Mouse (Mus musculus) G1E-ER4 (cell line): ENCODE data around the gene Lsp1. TPM values are rescaled to one million over a fixed set of nuclear protein-coding genes. Genes with fewer than 3 reads are reported as not detected.

Experiments used
- GATA1 ChIP-seq: IDR thresholded peaks from one replicate; pipeline ENCODE4 v1.8.0; 2012; ENCODE audit warnings: low read length, inconsistent platforms
- polyA plus RNA-seq: library from polyadenylated mRNA; stranded (reverse); fragments of >175 nt; gene quantifications from 2 replicates; pipeline ENCODE4 v1.2.3, GENCODE M21; 2012

Gene Lsp1
- polyA plus RNA-seq, 1 experiment: not detected

DNA sequence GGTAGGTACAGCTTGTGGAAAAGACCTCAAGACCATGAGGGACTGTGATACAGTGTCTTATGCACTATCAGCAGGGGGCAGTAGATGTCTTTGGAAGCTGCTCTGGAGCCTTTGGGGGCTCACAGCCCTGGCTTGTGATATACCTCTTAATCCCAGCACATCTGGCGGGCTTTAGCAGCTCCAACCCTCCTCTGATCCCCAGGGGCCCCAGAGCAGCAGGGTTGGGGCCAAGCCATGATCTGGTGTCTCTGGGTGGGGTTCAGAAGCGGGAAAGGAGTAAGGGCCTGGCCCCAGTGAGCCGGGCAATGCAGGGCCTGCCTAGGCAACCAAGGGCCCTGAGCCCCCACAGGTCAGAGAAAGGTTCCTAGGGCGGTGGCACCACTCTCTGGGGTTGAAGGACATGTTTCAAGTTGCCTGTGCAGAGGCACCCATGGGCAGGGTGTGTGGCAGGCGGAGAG is 19.9 kb upstream of the Lsp1 start:
- no peak for TF ChIP-seq GATA1

- TF ChIP-seq GATA1: no peak
Observed at GRCm38 (mm10) chr7:142441585-142441984, 19.0 kb upstream of the Lsp1 start, which contains the start of gene Tnni2. TSS of gene Tnni2 (plus strand) at chr7:142441808.

DNA sequence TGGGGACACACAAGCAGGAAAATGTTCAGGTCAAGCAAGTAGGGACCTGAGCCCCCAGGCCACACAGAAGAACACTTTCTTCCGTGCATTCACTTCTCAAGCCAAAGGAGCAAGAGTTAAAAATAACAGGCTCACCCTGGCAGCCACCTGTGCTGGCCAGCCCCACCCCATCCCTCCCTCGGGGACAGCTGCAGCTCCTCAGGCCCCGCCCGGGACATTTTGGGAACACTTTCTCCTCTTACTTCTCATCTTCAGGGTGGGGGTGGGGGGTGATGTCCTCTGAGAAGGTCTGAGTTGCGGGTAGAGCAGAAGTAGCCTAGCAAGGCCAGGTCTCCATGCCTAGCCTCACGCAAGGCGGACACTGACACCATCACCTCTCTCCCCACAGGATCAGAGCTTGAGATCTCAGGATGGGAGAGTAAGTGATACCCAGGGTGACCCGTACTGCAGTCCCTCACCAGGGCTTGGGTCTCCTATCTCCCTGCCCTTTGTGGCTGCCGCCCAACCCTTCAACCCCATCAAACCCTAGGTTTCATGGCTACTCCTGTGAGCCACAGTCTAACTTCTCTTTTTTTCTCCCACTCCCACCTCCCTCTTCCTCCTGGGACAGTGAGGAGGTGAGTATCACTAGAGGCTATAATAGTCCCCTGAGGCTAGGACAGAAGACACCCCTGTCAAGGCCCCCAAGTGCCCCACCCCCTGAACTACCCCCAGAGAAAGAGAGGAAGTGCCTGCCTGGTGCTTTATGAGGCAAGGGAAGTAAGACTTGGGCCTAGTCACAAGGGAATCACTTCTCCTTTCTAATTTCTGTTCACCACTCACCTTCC is 18.3 kb upstream of the Lsp1 start:
- TF ChIP-seq GATA1: no peak

DNA sequence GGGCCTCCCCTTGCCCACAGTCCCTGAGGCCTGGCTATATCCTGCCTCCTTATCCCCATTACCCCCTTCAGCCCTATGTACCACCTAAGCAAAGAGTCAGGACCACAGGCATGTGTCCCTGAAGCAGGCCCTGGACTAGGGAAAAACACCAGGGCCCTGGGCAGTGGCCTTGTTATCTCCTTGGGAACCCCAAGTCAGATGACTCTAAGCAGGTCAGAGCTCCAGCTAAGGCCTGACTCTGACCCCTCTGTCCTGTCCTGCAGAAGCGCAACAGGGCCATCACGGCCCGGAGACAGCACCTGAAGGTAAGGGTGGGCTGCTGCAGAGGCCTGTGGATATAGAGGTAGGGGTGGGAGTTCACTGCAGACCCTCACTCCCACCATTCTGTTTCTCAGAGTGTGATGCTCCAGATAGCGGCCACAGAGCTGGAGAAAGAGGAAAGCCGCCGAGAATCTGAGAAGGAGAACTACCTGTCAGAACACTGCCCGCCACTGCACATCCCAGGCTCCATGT is 17.6 kb upstream of the Lsp1 start:
- TF ChIP-seq GATA1: no peak

- no peak for TF ChIP-seq GATA1
Observed at GRCm38 (mm10) chr7:142443474-142443873, 17.1 kb upstream of the Lsp1 start.

GRCm38 (mm10) chr7:142444171-142444570 is 16.4 kb upstream of the Lsp1 start:
- TF ChIP-seq GATA1: no peak

DNA sequence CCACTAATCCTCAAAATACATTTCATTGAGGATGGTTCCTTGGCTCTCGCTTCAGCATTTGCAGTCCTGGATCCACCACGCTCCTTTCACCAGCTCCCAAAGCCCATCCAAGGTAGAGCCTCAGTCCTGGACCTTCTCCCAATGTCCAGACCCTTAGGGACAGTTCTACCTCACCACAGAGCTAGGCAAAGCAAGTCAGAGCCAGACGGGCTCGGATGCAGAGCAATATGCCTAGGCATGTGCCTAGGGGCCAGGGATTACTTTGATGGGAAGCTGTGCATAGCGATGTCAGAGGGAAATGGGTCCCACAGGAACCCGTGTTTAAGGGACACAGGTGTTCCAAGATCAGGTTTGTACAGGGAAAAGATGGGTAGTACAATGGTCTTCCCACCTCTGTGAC is 15.3 kb upstream of the Lsp1 start:
- no peak for TF ChIP-seq GATA1

- TF ChIP-seq GATA1: no peak
Observed at GRCm38 (mm10) chr7:142446264-142446663, 14.3 kb upstream of the Lsp1 start.

- no peak for TF ChIP-seq GATA1
Observed at GRCm38 (mm10) chr7:142449038-142449617, 11.5 kb upstream of the Lsp1 start.

GRCm38 (mm10) chr7:142454706-142455105 is 5.9 kb upstream of the Lsp1 start:
- TF ChIP-seq GATA1: no peak

DNA sequence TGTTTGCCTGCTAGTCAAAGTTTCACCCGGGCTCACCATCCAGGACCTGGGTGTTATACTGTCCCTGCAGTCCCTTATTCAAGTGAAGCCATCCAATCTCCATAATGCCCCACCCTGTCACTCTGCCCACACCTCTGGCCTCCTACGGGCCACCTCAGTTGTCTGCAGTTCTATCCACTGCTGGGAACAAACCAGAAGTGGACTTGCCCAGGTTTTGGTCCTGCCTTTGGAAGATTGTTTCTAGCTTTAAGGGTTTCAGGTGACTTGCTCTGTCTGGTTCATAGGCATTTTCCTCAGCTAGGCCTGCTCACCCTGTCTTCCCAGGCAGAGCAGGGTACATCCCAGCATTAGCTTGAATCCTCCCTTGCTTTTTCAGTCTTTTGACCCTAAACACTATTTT is 5.4 kb upstream of the Lsp1 start:
- TF ChIP-seq GATA1: no peak

- TF ChIP-seq GATA1: no peak
Observed at GRCm38 (mm10) chr7:142456806-142457205, 3.8 kb upstream of the Lsp1 start.

DNA sequence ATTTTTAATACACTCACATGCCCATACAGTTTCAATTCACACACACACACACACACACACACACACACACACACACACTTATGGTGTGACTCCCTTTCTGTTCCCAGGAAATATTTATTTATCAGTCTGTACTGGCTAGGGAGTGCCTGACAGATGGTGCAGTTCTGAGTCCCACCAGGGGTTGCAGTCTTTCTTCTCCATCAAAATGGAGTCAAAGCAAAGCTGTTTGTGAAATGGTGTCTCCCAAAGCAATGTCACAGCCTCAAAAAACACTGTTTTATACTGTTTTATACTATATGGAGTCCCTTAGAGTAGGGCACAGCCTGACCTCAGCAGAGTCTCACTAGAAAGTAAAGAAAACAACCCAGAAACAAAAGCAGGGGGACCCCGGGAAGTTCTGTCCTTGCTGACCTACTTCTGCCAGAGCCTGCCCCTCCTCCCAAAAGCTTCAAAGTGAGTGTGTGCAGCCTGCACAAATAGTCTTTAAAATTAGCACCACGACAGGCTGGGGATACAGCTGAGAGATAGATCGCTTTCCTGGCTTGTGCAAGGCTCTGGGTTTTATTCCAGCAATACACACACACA is 3.3 kb upstream of the Lsp1 start:
- TF ChIP-seq GATA1: no peak

DNA sequence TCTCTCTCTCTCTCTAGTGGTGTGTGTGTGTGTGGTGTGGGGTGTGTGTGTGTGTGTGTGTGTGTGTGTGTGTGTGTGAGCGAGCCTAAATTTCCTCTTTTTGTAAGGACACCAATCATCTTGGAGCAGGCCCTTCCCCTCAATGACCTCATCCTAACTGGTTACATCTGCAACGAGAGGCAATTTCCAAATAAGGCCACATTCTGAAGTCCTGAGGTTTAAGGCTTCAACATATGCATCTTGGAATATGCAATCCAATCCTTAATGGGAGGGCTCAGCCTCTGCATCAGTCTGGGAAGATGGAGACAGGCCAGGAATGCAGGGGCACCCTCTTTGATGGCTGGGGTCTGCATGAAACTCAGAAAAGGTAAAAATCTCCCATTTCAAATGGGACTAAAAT is 2.6 kb upstream of the Lsp1 start:
- TF ChIP-seq GATA1: no peak

DNA sequence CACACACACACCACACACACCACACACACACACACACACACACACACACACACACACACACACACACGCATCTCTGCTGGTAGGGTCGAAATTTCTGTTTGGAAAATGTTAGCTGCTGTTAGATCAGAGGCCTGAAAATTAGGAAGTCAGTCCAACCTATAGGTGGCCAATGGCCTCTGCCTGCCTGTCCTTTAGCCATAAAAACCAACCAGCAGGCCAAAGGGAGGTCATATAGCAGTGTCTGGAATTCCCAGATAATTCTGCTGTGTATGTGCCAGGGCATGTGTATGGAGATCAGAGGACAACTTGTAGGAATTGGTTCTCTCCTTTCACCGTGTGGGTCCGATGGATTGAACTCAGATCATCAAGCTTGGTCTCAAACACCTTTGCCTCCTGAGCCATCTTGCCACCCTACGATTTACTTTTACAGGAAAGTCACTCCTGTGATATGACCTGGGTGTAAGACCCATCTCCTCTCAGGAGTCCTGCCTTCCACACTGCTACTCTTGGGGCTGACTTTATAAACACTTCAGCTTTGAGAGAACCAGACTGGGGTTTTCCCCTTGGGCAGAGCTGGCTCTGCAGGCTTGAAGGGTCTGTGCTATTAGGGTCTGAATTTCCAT is 1.8 kb upstream of the Lsp1 start:
- no peak for TF ChIP-seq GATA1

- TF ChIP-seq GATA1: no peak
Observed at GRCm38 (mm10) chr7:142459299-142459691, 1.3 kb upstream of the Lsp1 start.
